Mouse (Mus musculus) MEL (cell line): ENCODE results near the gene Nans.

ENCODE experiments used
- EP300 ChIP-seq, 2 experiments: IDR thresholded peaks; 2 replicates each; pipeline ENCODE4 v1.6.1; 2011; ENCODE audit warnings: improper control_type of control experiment in 2 of 2, low read length in 2 of 2, low read depth in 1 of 2, mild to moderate bottlenecking in 1 of 2
- POLR2A ChIP-seq, 2 experiments: IDR thresholded peaks; 2 replicates each; pipeline ENCODE4 v1.6.1; 2011 to 2012; ENCODE audit warnings: low read length in 2 of 2, mild to moderate bottlenecking in 2 of 2, control low read depth in 1 of 2, improper control_type of control experiment in 1 of 2, low read depth in 1 of 2, moderate library complexity in 1 of 2; ENCODE audit not compliant: control insufficient read depth in 1 of 2, insufficient read depth in 1 of 2, poor library complexity in 1 of 2

DNA sequence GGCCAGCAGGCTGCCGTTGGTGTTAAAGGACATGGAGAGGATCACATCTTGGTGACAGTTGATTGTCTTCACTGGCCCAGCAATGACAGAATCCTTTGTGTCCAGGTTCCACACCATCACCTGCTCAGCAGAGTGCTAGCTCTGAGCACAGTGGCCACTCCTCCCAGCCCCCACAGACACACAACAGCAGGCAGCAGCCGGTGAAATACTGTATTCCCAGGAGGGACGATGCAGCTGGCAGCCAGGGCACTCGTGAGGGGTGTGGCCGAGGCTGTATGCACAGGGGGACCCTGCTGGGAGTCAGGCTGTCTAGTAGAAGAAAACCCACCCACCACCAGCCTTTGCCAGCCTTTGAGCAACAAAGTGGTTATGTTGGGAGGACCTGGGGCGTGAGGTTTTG lies 57.7 kb downstream of the Nans start:
- TF ChIP-seq POLR2A (IDR thresholded peaks at IDR 0.05; ENCODE audit: control insufficient read depth in 1 of 2, insufficient read depth in 1 of 2, low read depth in 1 of 2, low read length in 2 of 2, poor library complexity in 1 of 2), result no peak
- TF ChIP-seq EP300 (IDR thresholded peaks at IDR 0.05; ENCODE audit: low read depth in 1 of 2, low read length in 2 of 2), result no peak
